12 mouse cellular contexts compared by ENCODE assay signal in the genomic region with DNA sequence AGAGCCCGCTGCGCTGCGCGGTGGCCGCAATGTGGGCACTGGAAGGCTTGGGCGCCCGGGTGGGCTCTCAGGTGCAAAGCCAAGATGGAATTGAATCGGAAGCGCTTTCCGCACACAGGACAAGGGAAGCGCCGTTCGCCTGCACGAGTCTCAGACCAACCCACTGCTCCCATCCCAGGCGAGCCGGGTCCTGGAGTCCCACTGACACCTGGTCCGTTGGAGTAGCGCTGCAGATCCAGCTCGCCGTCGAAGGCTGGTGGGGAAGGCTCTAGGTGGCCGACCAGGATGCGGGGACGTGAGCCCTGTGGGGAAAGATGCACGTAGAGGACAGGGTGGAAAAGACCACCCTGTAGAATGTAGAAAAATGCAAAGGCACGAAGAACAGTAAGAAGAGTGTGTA. TPM values are rescaled to one million over a fixed set of nuclear protein-coding genes. Genes with fewer than 3 reads are reported as not detected.
DNase-seq lines count a peak whose midpoint lies in the region; ATAC-seq and TF ChIP-seq lines count a peak whose summit lies in the region.
"Had no signal": no experiment of that assay in that cellular context is flagged by ENCODE, and none has a peak within 500 bp of the region (broad histone marks: within the 10 kb centered on the region; RNA-seq: fewer than 3 reads in every experiment).

No protein-coding gene starts in this region.

- no peaks in the 10 kb centered on the region for H3K27me3 ChIP-seq in heart, embryonic 15.5 days
- no peaks in the 10 kb centered on the region for H3K27me3 ChIP-seq in forebrain, embryonic 13.5 days
- no peaks in the 10 kb centered on the region for H3K27me3 ChIP-seq in limb, embryonic 14.5 days (ENCODE audit: control insufficient read depth, insufficient read depth, low read length)

- peak overlapping the region; percentile 14; the same call in 1 of the 2 replicates for H3K4me2 ChIP-seq in heart, embryonic 15.5 days
- peak overlapping the region; percentile 74 for H3K4me2 ChIP-seq in forebrain, embryonic 13.5 days
- peak overlapping the region; percentile 21 for H3K4me2 ChIP-seq in limb, embryonic 14.5 days (replicated peaks; ENCODE audit: low read depth, low read length, severe bottlenecking)

- 64% methylated on average over 26 of the region's 26 CpGs for WGBS in heart, embryonic 15.5 days
- WGBS in forebrain, embryonic 13.5 days = 17% methylated on average over 26 of the region's 26 CpGs
- 59% methylated on average over 26 of the region's 26 CpGs for WGBS in limb, embryonic 14.5 days

- ATAC-seq in heart, embryonic 15.5 days (replicated peaks; ENCODE audit: insufficient number of reproducible peaks, insufficient read depth, low FRiP score, low read depth) = no peak
- ATAC-seq in forebrain, embryonic 13.5 days = no peak
- no peak for ATAC-seq in limb, embryonic 14.5 days (ENCODE audit: low FRiP score, low read depth)

- peaks cover 77% of the 10 kb centered on the region for H3K4me1 ChIP-seq in heart, embryonic 15.5 days (replicated peaks)
- H3K4me1 ChIP-seq in ES-E14 (ENCODE audit: control insufficient read depth in 2 of 2, insufficient read depth in 2 of 2, low read length in 2 of 2, poor library complexity in 1 of 2) = peaks cover 9 to 12% of the 10 kb centered on the region in 2 experiments; a peak in 3 of 4 replicates
- H3K4me1 ChIP-seq in forebrain, embryonic 13.5 days = peaks cover 87% of the 10 kb centered on the region
- peaks cover 25% of the 10 kb centered on the region for H3K4me1 ChIP-seq in limb, embryonic 14.5 days (ENCODE audit: control insufficient read depth, insufficient read depth, low read length)

- H3K36me3 ChIP-seq in heart, embryonic 15.5 days = peaks cover 35% of the 10 kb centered on the region
- peaks cover 40% of the 10 kb centered on the region for H3K36me3 ChIP-seq in ES-E14 (ENCODE audit: control insufficient read depth, insufficient read depth, low read length, poor library complexity, severe bottlenecking)
- H3K36me3 ChIP-seq in forebrain, embryonic 13.5 days (ENCODE audit: poor library complexity, severe bottlenecking) = peaks cover 48% of the 10 kb centered on the region
- peaks cover 43% of the 10 kb centered on the region for H3K36me3 ChIP-seq in limb, embryonic 14.5 days (ENCODE audit: control insufficient read depth, insufficient read depth, low read length)

- DNase-seq in heart, adult 8-10 months (ENCODE audit: low spot score) = no peak
- no peak for DNase-seq in ES-E14 (ENCODE audit: low read depth, low spot score)
- DNase-seq in limb, embryonic 14.5 days (ENCODE audit: low spot score) = no peak
- no peak for DNase-seq in B cell, adult 2 months
- DNase-seq in frontal cortex, postnatal 25 days (ENCODE audit: low spot score in 2 of 2) = no peak
- DNase-seq in lung, postnatal 4 days = no peak

- H3K9ac ChIP-seq in heart, embryonic 15.5 days = no peak overlapping the region
- H3K9ac ChIP-seq in ES-E14 (ENCODE audit: insufficient read depth, low read depth, low read length, poor library complexity, severe bottlenecking) = peak overlapping the region; percentile 28; the same call in 1 of the 2 replicates
- H3K9ac ChIP-seq in forebrain, embryonic 13.5 days = peak overlapping the region; percentile 67
- no peak overlapping the region for H3K9ac ChIP-seq in limb, embryonic 14.5 days (ENCODE audit: low read depth, low read length, severe bottlenecking)

- no peak for TF ChIP-seq POLR2A in limb, embryonic 14.5 days (IDR thresholded peaks at IDR 0.05; ENCODE audit: borderline replicate concordance, extremely low read depth, insufficient read depth, insufficient read length)

- in situ Hi-C loops in ES-E14 (cut with MboI; ENCODE audit: low sequenced_read_pairs in 2 of 2, unreplicated experiment in 2 of 2) = loop anchor here in 1 of 2 experiments (25.0 kb wide), 1 partner anchor 97 kb away; the partner anchor contains the start of genes Ndrg2, Rnase13 and Tppp2

- H3K27ac ChIP-seq in heart, embryonic 15.5 days = peak overlapping the region; percentile 18; the same call in 1 of the 2 replicates
- H3K27ac ChIP-seq in ES-E14 (ENCODE audit: insufficient read depth, low read depth, low read length, poor library complexity, severe bottlenecking) = 0 out of 2 replicates have a peak overlapping the region, but pooled peaks have one; percentile 2
- peak overlapping the region; percentile 80 for H3K27ac ChIP-seq in forebrain, embryonic 13.5 days
- H3K27ac ChIP-seq in limb, embryonic 14.5 days (replicated peaks; ENCODE audit: low read depth, low read length) = no peak overlapping the region

- no peak overlapping the region for H3K4me3 ChIP-seq in heart, embryonic 15.5 days
- peak overlapping the region; percentile 55 to 68 for H3K4me3 ChIP-seq in ES-E14 (ENCODE audit: insufficient read depth in 1 of 2, low read depth in 1 of 2, low read length in 2 of 2, poor library complexity in 1 of 2, severe bottlenecking in 1 of 2)
- peak overlapping the region; percentile 42 for H3K4me3 ChIP-seq in forebrain, embryonic 13.5 days
- no peak overlapping the region for H3K4me3 ChIP-seq in limb, embryonic 14.5 days (replicated peaks; ENCODE audit: low read length)

- no peaks in the 10 kb centered on the region for H3K9me3 ChIP-seq in heart, embryonic 15.5 days (replicated peaks)
- no peaks in the 10 kb centered on the region for H3K9me3 ChIP-seq in ES-E14 (ENCODE audit: control insufficient read depth, insufficient read depth, low read depth, low read length)
- H3K9me3 ChIP-seq in forebrain, embryonic 13.5 days (replicated peaks) = no peaks in the 10 kb centered on the region
- H3K9me3 ChIP-seq in limb, embryonic 14.5 days (ENCODE audit: control insufficient read depth, low read length) = no peaks in the 10 kb centered on the region

TF ChIP-seq in ES-E14, 5 proteins besides CTCF, POLR2A, EP300 and RAD21:
- no peak for TF ChIP-seq CHD2 (IDR thresholded peaks at IDR 0.05; ENCODE audit: low read depth, low read length)
- TF ChIP-seq HCFC1 (IDR thresholded peaks at IDR 0.05; ENCODE audit: borderline replicate concordance, insufficient read depth, low read length) = no peak
- no peak for TF ChIP-seq ZNF384 (IDR thresholded peaks at IDR 0.05; ENCODE audit: low read depth, low read length)
- TF ChIP-seq MAFK (IDR thresholded peaks at IDR 0.05; ENCODE audit: insufficient read depth, low read depth, low read length) = no peak
- TF ChIP-seq ZC3H11A (IDR thresholded peaks at IDR 0.05; ENCODE audit: borderline replicate concordance, low read depth, low read length) = no peak
TF ChIP-seq in ES-E14: peak in this region for 0.

RNA-seq across cellular contexts. Expression of gene Tmem253, which starts 6.1 kb away (rescaled TPM):
- 0.60 and 0.68 TPM in 2 replicates for polyA plus RNA-seq in heart, embryonic 15.5 days (2015; fragmentation: Nextera tagmentation; extraction: Ambion mirVana)
- 1 to 10 TPM; 1.6 to 4.4 (median 2.5) TPM for total RNA-seq in heart, adult 8-10 months (2022)
- total RNA-seq in ES-E14 (2012; rRNA removed) = 3.6 and 7.7 TPM in 2 replicates
- 0.63 and 0.96 TPM in 2 replicates for polyA plus RNA-seq in forebrain, embryonic 13.5 days (2015; fragmentation: Nextera tagmentation; extraction: Ambion mirVana)
- polyA plus RNA-seq in limb, embryonic 14.5 days (2012; rRNA removed) = 0.99 and 1.3 TPM in 2 replicates
- 0.28 and 0.81 TPM in 2 replicates for polyA plus RNA-seq in limb, embryonic 14.5 days (2014; fragmentation: Nextera tagmentation; extraction: Ambion mirVana)
- total RNA-seq: common myeloid progenitor, adult 5-6 weeks had no signal

RNA-seq across cellular contexts. Expression of gene Zfp219, which starts 11.2 kb away (rescaled TPM):
- polyA plus RNA-seq in heart, embryonic 15.5 days (2015; fragmentation: Nextera tagmentation; extraction: Ambion mirVana) = 18.1 and 23.6 TPM in 2 replicates
- total RNA-seq in heart, adult 8-10 months (2022) = 10 to 100 TPM; 22.5 to 29.9 (median 24.6) TPM
- total RNA-seq in ES-E14 (2012; rRNA removed) = 59.5 and 98.0 TPM in 2 replicates
- polyA plus RNA-seq in forebrain, embryonic 13.5 days (2015; fragmentation: Nextera tagmentation; extraction: Ambion mirVana) = 52.3 and 58.6 TPM in 2 replicates
- 89.4 and 126 TPM in 2 replicates for polyA plus RNA-seq in limb, embryonic 14.5 days (2012; rRNA removed)
- polyA plus RNA-seq in limb, embryonic 14.5 days (2014; fragmentation: Nextera tagmentation; extraction: Ambion mirVana) = 30.3 and 37.5 TPM in 2 replicates

RNA-seq across cellular contexts. Expression of gene Arhgef40, which starts 24.8 kb away (rescaled TPM):
- 51.8 and 69.2 TPM in 2 replicates for polyA plus RNA-seq in heart, embryonic 15.5 days (2015; fragmentation: Nextera tagmentation; extraction: Ambion mirVana)
- total RNA-seq in heart, adult 8-10 months (2022) = 10 to 100 TPM; 20.4 to 31.0 (median 24.0) TPM
- 10.1 and 14.0 TPM in 2 replicates for total RNA-seq in ES-E14 (2012; rRNA removed)
- polyA plus RNA-seq in forebrain, embryonic 13.5 days (2015; fragmentation: Nextera tagmentation; extraction: Ambion mirVana) = 75.9 and 84.7 TPM in 2 replicates
- polyA plus RNA-seq in limb, embryonic 14.5 days (2012; rRNA removed) = 220 and 277 TPM in 2 replicates
- polyA plus RNA-seq in limb, embryonic 14.5 days (2014; fragmentation: Nextera tagmentation; extraction: Ambion mirVana) = 143 and 160 TPM in 2 replicates

RNA-seq across cellular contexts. Expression of gene Olfr221, which starts 32.9 kb away (rescaled TPM):
- polyA plus RNA-seq in heart, embryonic 15.5 days (2015; fragmentation: Nextera tagmentation; extraction: Ambion mirVana) = not detected in 2 replicates
- total RNA-seq in heart, adult 8-10 months (2022) = not detected
- not detected in 2 replicates for total RNA-seq in ES-E14 (2012; rRNA removed)
- polyA plus RNA-seq in forebrain, embryonic 13.5 days (2015; fragmentation: Nextera tagmentation; extraction: Ambion mirVana) = not detected in 2 replicates
- not detected in 2 replicates for polyA plus RNA-seq in limb, embryonic 14.5 days (2012; rRNA removed)
- not detected in 2 replicates for polyA plus RNA-seq in limb, embryonic 14.5 days (2014; fragmentation: Nextera tagmentation; extraction: Ambion mirVana)
- total RNA-seq: adrenal gland, adult 2 months; common myeloid progenitor, adult 5-6 weeks; layer of hippocampus, adult 18-20 months had no signal
- polyA plus RNA-seq: adrenal gland, adult 2 months; gonadal fat pad, adult 2 months had no signal

Comparison
In these comparisons a context has a peak if more than half of its experiments do, and no peak if none do; other contexts are left out.
1. H3K4me2 ChIP-seq: peak in every context shown above with its lines; median percentile 74 in forebrain, embryonic 13.5 days; 21 in limb, embryonic 14.5 days; 14 in heart, embryonic 15.5 days.
2. H3K4me3 ChIP-seq: peak in ES-E14 (2 of 2) and forebrain, embryonic 13.5 days (single experiment); none in heart, embryonic 15.5 days (single experiment) and limb, embryonic 14.5 days (single experiment).
3. H3K9ac ChIP-seq: peak in ES-E14 (single experiment) and forebrain, embryonic 13.5 days (single experiment); none in heart, embryonic 15.5 days (single experiment) and limb, embryonic 14.5 days (single experiment).